Mouse (Mus musculus) common myeloid progenitor, adult 5-6 weeks (primary cell): ENCODE results near the gene Nup188. TPM values are rescaled to one million over a fixed set of nuclear protein-coding genes. Genes with fewer than 3 reads are reported as not detected.

Experiments
- ATAC-seq: replicated peaks from 2 replicates; pipeline ENCODE4 v1.8.0; 2016; ENCODE audit warnings: low read depth, mild to moderate bottlenecking, moderate TSS enrichment, inconsistent platforms; ENCODE audit not compliant: poor library complexity, severe bottlenecking
- total RNA-seq: library from RNA; stranded (forward); fragments of 200-1000, 187-1606 nt; gene quantifications from 2 replicates; pipeline ENCODE4 v1.2.3, GENCODE M21; 2017

The Nup188 gene
- total RNA-seq: 30.9 and 31.6 TPM in 2 replicates

- peak; percentile 95 for ATAC-seq
Observed at GRCm38 (mm10) chr2:30286192-30287026, at the start of gene Nup188, which contains the start of gene Dolk. Nup188 (plus strand) TSS chr2:30286397. Dolk (minus strand) TSS chr2:30286334.

GRCm38 (mm10) chr2:30236426-30237198 is 49.6 kb upstream of the Nup188 start:
- ATAC-seq: no peak

GRCm38 (mm10) chr2:30237199-30237880 is 48.9 kb upstream of the Nup188 start, which contains the start of gene Lrrc8a:
Lrrc8a (plus strand) TSS chr2:30237715.
- ATAC-seq: peak; percentile 91

GRCm38 (mm10) chr2:30237881-30238280 is 48.3 kb upstream of the Nup188 start:
- no peak for ATAC-seq

- ATAC-seq: no peak
Observed at GRCm38 (mm10) chr2:30238906-30239465, 47.2 kb upstream of the Nup188 start.

GRCm38 (mm10) chr2:30239777-30240176 is 46.4 kb upstream of the Nup188 start:
- peak; percentile 33 for ATAC-seq

- no peak for ATAC-seq
Observed at GRCm38 (mm10) chr2:30240267-30240666, 45.9 kb upstream of the Nup188 start, which contains the start of gene Gm28035. Gm28035 (plus strand) TSS chr2:30240567.

- ATAC-seq: no peak
Observed at GRCm38 (mm10) chr2:30242509-30242908, 43.7 kb upstream of the Nup188 start.

- no peak for ATAC-seq
Observed at GRCm38 (mm10) chr2:30243391-30243790, 42.8 kb upstream of the Nup188 start.

GRCm38 (mm10) chr2:30244595-30245178 is 41.5 kb upstream of the Nup188 start:
- no peak for ATAC-seq

GRCm38 (mm10) chr2:30247036-30247435 is 39.2 kb upstream of the Nup188 start:
- no peak for ATAC-seq

GRCm38 (mm10) chr2:30247681-30248080 is 38.5 kb upstream of the Nup188 start:
- no peak for ATAC-seq

GRCm38 (mm10) chr2:30249182-30249581 is 37.0 kb upstream of the Nup188 start:
- no peak for ATAC-seq

- ATAC-seq: no peak
Observed at GRCm38 (mm10) chr2:30250166-30251128, 35.8 kb upstream of the Nup188 start.

- ATAC-seq: peak; percentile 92
Observed at GRCm38 (mm10) chr2:30251417-30252104, 34.6 kb upstream of the Nup188 start.

GRCm38 (mm10) chr2:30252521-30252920 is 33.7 kb upstream of the Nup188 start:
- ATAC-seq: no peak

GRCm38 (mm10) chr2:30253809-30254208 is 32.4 kb upstream of the Nup188 start:
- no peak for ATAC-seq
